Mouse (Mus musculus): ENCODE results near the gene Bcas3. TPM values are rescaled to one million over a fixed set of nuclear protein-coding genes. Genes with fewer than 3 reads are reported as not detected.

Bcas3 gene
- polyA plus RNA-seq, 1 experiment from 2014 or later = 26.9 TPM

GRCm38 (mm10) chr11:85837648-85838423, 484.9 kb downstream of the Bcas3 start:
- Histone ChIP-seq H3K27ac (no peak overlapping the region), H3K4me3 (ENCODE audit: inconsistent target) (no peak overlapping the region), H3K79me2 (ENCODE audit: inconsistent target) (no peaks in the 10 kb centered on the region), H3K36me3 (ENCODE audit: inconsistent target) (no peaks in the 10 kb centered on the region)
- 7% methylated on average over 61 of the region's 67 CpGs for WGBS (ENCODE audit: missing documents)

GRCm38 (mm10) chr11:85838424-85839257, 485.7 kb downstream of the Bcas3 start:
- WGBS (ENCODE audit: missing documents) = 22% methylated on average over 20 of the region's 20 CpGs
- no peak overlapping the region for H3K4me3 ChIP-seq (ENCODE audit: inconsistent target)
- no peak overlapping the region for H3K27ac ChIP-seq

DNA sequence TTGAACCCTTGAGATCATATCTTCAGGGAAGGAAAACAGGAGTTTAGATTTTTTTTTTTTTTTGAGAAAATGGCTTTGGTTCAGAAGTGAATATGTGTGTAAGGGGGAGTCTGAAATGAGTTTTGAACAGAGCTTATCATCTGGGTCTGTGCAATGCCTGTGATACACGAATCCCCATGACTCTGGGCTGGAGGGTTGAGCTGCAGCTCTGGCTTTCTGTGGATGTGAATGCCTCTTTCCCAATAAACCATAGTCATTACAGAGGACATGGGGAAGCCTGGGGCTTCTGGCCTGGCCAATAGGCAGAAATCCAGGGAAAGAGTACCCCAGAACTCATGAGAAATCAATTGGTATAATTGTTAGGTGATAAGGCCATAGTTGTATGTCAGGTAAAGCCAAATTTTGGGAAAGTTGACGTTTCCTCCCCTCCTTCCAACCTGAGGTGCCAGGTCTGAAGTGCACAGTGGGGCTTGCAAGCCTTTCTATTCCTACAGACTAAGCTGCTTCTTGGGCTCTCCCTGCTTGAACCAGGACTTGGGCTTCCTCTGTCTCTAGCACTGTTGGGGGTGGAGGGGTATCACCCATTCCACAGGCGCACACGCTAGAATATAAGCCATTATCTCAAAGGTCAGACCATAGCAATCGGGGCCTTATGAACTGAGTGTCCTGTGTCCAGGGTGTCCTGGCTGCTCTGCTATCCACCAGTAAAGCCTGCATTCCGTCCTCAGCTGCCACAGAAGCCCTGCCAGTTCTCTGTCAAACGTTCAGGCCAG, 486.5 kb downstream of the Bcas3 start:
- no peak overlapping the region for H3K4me3 ChIP-seq (ENCODE audit: inconsistent target)
- no peaks in the 10 kb centered on the region for H3K36me3 ChIP-seq (ENCODE audit: inconsistent target)
- WGBS (ENCODE audit: missing documents) = 41% methylated on average over 7 of the region's 7 CpGs
- no peak overlapping the region for H3K27ac ChIP-seq
- no peaks in the 10 kb centered on the region for H3K79me2 ChIP-seq (ENCODE audit: inconsistent target)

More at GRCm38 (mm10) chr11:85838424-85839257, 485.7 kb downstream of the Bcas3 start:
- Histone ChIP-seq H3K79me2 (ENCODE audit: inconsistent target) (no peaks in the 10 kb centered on the region), H3K36me3 (ENCODE audit: inconsistent target) (no peaks in the 10 kb centered on the region)

GRCm38 (mm10) chr11:85840031-85840802, 487.2 kb downstream of the Bcas3 start:
- Histone ChIP-seq H3K27ac (no peak overlapping the region), H3K36me3 (ENCODE audit: inconsistent target) (no peaks in the 10 kb centered on the region), H3K79me2 (ENCODE audit: inconsistent target) (no peaks in the 10 kb centered on the region), H3K4me3 (ENCODE audit: inconsistent target) (no peak overlapping the region)
- 10% methylated on average over 27 of the region's 27 CpGs for WGBS (ENCODE audit: missing documents)

DNA sequence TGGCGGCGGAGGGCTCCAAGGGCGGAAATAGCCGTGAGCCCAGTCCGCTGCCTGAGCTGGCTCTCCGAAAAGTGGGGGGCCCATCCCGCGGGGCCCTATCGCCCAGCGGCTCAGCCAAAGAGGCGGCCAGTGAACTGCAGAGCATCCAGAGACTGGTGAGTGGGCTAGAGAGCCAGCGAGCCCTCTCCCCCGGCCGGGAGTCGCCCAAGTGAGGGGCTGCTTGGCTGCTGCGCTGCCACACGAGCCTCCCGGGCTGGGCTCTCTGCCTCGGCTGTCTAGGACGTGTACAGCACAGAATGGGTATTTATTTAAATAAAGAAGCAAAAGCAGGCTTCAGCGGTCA, 487.8 kb downstream of the Bcas3 start:
- Histone ChIP-seq H3K79me2 (ENCODE audit: inconsistent target) (no peaks in the 10 kb centered on the region), H3K36me3 (ENCODE audit: inconsistent target) (no peaks in the 10 kb centered on the region), H3K27ac (no peak overlapping the region), H3K4me3 (ENCODE audit: inconsistent target) (no peak overlapping the region)
- WGBS (ENCODE audit: missing documents) = 3% methylated on average over 21 of the region's 21 CpGs

DNA sequence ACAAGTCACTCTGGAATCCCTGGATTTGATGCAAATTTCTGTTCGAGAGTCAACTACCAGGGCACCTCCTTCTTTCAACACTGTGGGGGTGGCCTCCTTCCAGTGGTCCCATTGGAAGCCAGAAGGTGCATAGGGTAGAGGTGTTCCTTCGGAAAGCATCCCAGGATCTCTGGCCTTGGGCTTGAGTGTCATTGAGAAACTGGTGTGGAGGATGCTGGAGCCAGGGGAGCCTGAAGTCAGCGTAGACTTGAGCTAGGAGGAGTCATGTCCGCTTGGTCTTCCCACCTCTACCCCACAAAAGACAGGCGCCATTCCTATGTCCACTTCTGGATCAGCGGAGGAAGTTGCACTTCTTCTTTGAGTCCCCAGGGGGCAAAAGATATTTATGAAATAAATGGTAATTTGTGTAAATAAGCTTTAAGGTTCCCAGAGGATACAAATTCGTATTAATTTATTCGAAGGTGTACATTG, 488.3 kb downstream of the Bcas3 start:
- Histone ChIP-seq H3K27ac (no peak overlapping the region), H3K4me3 (ENCODE audit: inconsistent target) (no peak overlapping the region), H3K36me3 (ENCODE audit: inconsistent target) (no peaks in the 10 kb centered on the region), H3K79me2 (ENCODE audit: inconsistent target) (no peaks in the 10 kb centered on the region)
- 11% methylated on average over 8 of the region's 8 CpGs for WGBS (ENCODE audit: missing documents)

GRCm38 (mm10) chr11:85841980-85842379, 489.0 kb downstream of the Bcas3 start:
- WGBS (ENCODE audit: missing documents) = under 1% methylated on average over 30 of the region's 32 CpGs
- Histone ChIP-seq H3K36me3 (ENCODE audit: inconsistent target) (no peaks in the 10 kb centered on the region), H3K79me2 (ENCODE audit: inconsistent target) (no peaks in the 10 kb centered on the region), H3K27ac (no peak overlapping the region), H3K4me3 (ENCODE audit: inconsistent target) (no peak overlapping the region)

DNA sequence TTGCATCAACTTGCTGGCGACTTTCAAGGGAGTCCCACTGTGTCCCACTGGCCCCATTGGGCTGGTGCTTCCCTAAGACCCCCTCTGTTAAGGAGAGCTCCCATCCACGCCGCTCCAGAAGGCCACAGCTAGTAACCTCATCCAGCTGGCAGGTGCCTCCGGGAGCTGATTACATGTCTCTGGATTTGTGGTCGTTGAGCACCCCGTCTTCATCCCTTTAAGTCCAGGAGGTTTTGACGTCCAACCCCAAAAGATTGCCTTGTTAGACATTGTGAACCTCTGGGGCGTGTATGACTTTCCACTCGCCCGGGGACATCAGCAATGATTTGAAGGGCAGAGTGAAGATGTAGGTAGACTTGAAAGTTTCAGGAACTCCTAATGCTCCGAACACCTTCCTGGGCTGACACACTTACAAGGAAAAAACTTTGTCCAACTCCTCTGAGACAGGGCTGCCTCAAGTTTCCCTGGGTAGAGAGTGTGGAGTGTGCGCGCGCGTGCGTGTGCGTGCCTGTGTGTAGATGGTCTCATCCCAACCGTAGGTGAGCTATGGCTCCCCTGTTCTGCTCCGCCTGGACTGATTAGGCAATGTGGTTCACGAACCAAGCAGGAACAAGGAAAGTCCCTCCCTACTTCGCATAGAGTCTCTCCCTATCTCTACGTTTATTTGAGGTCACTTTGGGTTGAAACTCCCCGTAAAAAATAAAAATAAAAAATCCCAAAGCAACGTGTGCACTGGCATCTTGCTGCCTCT, 489.8 kb downstream of the Bcas3 start:
- no peaks in the 10 kb centered on the region for H3K79me2 ChIP-seq (ENCODE audit: inconsistent target)
- H3K36me3 ChIP-seq (ENCODE audit: inconsistent target) = no peaks in the 10 kb centered on the region
- no peak overlapping the region for H3K4me3 ChIP-seq (ENCODE audit: inconsistent target)
- no peak overlapping the region for H3K27ac ChIP-seq
- 17% methylated on average over 24 of the region's 24 CpGs for WGBS (ENCODE audit: missing documents)

GRCm38 (mm10) chr11:85843347-85843692, 490.4 kb downstream of the Bcas3 start:
- no peak overlapping the region for H3K27ac ChIP-seq
- H3K4me3 ChIP-seq (ENCODE audit: inconsistent target) = no peak overlapping the region
- no peaks in the 10 kb centered on the region for H3K79me2 ChIP-seq (ENCODE audit: inconsistent target)
- WGBS (ENCODE audit: missing documents) = 4% methylated on average over 18 of the region's 18 CpGs
- H3K36me3 ChIP-seq (ENCODE audit: inconsistent target) = no peaks in the 10 kb centered on the region

DNA sequence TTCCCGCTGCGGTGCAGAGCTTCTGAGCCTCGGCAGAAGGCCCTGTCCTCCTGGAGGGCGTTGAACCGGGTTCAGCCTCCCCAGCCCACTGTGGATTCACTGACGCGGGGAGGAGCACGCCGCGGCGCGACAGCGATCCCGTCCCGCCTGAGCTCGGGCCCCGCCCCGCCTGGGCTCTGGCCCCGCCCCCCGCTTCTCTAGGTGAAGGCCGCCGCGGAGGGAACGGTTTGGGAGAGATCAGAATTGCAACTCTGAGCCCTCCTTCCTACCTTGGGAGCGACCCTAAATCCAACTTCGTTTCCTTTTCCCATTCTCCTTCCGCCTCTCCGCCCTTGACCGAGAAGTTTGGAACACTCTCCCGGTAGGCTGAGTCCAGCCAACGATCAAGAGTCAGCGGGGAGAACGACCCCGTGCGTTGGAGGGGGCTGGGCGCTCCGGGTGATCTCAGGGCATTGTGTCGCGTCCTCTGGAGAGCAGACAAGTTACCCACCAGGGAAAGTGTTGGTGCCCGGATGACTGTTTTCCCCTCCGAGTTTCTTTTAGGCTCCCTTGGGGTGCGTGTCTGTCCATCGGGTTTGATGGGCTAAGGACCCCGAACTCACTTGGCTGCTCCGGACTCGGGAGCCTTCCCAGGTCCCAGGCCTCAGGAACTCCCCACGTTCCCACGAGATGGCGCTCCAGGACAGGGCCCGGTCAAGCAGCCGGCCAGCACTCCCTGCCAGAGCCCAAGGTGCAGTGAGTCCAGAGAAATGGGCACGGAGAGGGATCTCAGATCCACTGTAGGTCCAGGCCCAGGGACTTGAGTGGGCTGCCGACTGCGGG, 491.4 kb downstream of the Bcas3 start:
- 2% methylated on average over 54 of the region's 54 CpGs for WGBS (ENCODE audit: missing documents)
- peak overlapping the region; percentile 28 for H3K4me3 ChIP-seq (ENCODE audit: inconsistent target)
- no peak overlapping the region for H3K27ac ChIP-seq
- H3K79me2 ChIP-seq (ENCODE audit: inconsistent target) = no peaks in the 10 kb centered on the region
- H3K36me3 ChIP-seq (ENCODE audit: inconsistent target) = no peaks in the 10 kb centered on the region

GRCm38 (mm10) chr11:85844971-85845370, 492.0 kb downstream of the Bcas3 start:
- no peak overlapping the region for H3K27ac ChIP-seq
- 40% methylated on average over 5 of the region's 5 CpGs for WGBS (ENCODE audit: missing documents)
- no peak overlapping the region for H3K4me3 ChIP-seq (ENCODE audit: inconsistent target)
- no peaks in the 10 kb centered on the region for H3K79me2 ChIP-seq (ENCODE audit: inconsistent target)
- no peaks in the 10 kb centered on the region for H3K36me3 ChIP-seq (ENCODE audit: inconsistent target)

- WGBS (ENCODE audit: missing documents) = 71% methylated on average over 5 of the region's 5 CpGs
- H3K4me3 ChIP-seq (ENCODE audit: inconsistent target) = no peak overlapping the region
- no peaks in the 10 kb centered on the region for H3K36me3 ChIP-seq (ENCODE audit: inconsistent target)
- no peaks in the 10 kb centered on the region for H3K79me2 ChIP-seq (ENCODE audit: inconsistent target)
- no peak overlapping the region for H3K27ac ChIP-seq
Measured at GRCm38 (mm10) chr11:85845921-85846320, 493.0 kb downstream of the Bcas3 start.

DNA sequence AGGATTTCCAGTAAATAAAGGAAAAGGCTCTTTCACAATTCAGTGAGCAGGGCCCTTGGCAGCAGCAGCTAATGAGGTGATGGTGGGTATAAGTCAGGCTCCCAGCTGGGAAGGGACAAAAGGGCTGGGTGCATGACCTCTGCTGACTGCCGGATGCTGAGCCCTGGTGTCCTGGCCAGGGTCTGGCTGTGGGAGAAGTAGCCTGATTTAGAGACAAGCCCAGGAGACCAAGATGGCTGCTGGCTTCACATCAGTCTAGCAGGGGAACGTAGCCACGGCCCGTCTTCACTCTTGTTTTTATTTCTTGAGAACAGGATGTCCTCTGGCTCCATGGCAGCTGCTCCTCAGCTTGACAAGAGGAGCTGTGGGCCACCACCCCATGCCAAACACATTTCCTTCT, 493.5 kb downstream of the Bcas3 start:
- WGBS (ENCODE audit: missing documents) = 46% methylated on average over 4 of the region's 4 CpGs
- Histone ChIP-seq H3K36me3 (ENCODE audit: inconsistent target) (no peaks in the 10 kb centered on the region), H3K4me3 (ENCODE audit: inconsistent target) (no peak overlapping the region), H3K27ac (no peak overlapping the region), H3K79me2 (ENCODE audit: inconsistent target) (no peaks in the 10 kb centered on the region)

Measured in macrophage (primary cell).